Mouse (Mus musculus): ENCODE measurements around the gene Zfp467.

- TF ChIP-seq CTCF (IDR thresholded peaks at IDR 0.05; ENCODE audit: borderline replicate concordance, extremely low read depth, insufficient read depth, insufficient read length) (no peak), POLR2A (IDR thresholded peaks at IDR 0.05; ENCODE audit: borderline replicate concordance, extremely low read depth, insufficient read depth, insufficient read length, poor library complexity, severe bottlenecking) (no peak)
Observed at GRCm38 (mm10) chr6:48448527-48448926, 2.9 kb upstream of the Zfp467 start.

Data from brain, embryonic 14.5 days (tissue).